Mouse (Mus musculus): ENCODE data around the gene Gpa33. TPM values are rescaled to one million over a fixed set of nuclear protein-coding genes. Genes with fewer than 3 reads are reported as not detected.
"Not testable (repeated sequence)": the region's sequence is repeated elsewhere in the genome, so short reads cannot be mapped to it uniquely, and the experiment has no call there.

The Gpa33 gene
- total RNA-seq, 1 experiment from 2014 or later: not detected

DNA sequence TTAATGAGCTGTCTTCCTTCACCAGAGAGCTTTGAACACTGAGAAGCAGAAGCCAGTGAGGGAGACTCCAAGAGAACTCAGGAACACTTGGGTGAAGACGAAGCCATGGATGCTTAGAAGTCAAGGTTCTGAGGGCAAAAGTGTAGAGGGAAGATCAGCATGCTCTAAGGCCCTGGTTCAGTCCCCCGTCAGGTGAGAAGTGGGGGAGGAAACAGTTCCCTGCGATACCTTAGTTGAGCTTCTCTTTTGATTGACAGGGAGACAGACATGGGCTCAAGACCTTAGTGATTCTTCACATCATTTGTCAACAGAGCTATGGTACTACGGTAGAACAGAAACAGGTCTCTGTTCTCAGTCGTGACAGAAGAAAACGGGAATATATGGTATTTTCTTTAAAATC lies 3.7 kb upstream of the Gpa33 start:
- no peak for ATAC-seq (replicated peaks in 1 of 2; ENCODE audit: insufficient read depth in 1 of 2, low FRiP score in 2 of 2, low TSS enrichment in 1 of 2, low read depth in 1 of 2, poor library complexity in 2 of 2, severe bottlenecking in 2 of 2)

GRCm38 (mm10) chr1:166126795-166127194 lies 3.2 kb upstream of the Gpa33 start:
- no peak for ATAC-seq (replicated peaks in 1 of 2; ENCODE audit: insufficient read depth in 1 of 2, low FRiP score in 2 of 2, low TSS enrichment in 1 of 2, low read depth in 1 of 2, poor library complexity in 2 of 2, severe bottlenecking in 2 of 2)

DNA sequence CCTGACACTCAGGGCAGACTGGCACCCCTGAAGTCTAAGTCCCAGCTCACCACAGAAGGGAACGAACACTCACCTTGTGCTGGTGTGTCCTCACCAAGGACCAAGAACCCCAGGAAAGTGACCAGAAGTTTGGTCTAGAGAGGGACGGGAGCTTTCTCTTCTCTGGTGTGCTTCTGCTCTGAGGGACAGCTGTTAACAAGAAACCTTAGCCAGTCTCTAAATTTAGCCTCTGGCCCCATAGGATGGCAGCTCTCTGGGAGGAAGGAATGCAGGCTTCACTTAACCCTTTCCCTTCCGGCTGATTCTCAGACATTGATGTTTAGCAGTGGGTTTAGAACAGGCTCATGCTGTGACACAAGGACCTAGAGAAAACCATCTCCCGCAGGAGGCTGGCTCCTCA lies 2.3 kb upstream of the Gpa33 start, which contains the start of gene Dusp27:
Gene Dusp27, minus strand, starts transcription at position 204 of the 400 bp plus-strand sequence.
- no peak for ATAC-seq (replicated peaks in 1 of 2; ENCODE audit: insufficient read depth in 1 of 2, low FRiP score in 2 of 2, low TSS enrichment in 1 of 2, low read depth in 1 of 2, poor library complexity in 2 of 2, severe bottlenecking in 2 of 2)

- no peak for ATAC-seq (replicated peaks in 1 of 2; ENCODE audit: insufficient read depth in 1 of 2, low FRiP score in 2 of 2, low TSS enrichment in 1 of 2, low read depth in 1 of 2, poor library complexity in 2 of 2, severe bottlenecking in 2 of 2)
Observed at GRCm38 (mm10) chr1:166128551-166128950, 1.5 kb upstream of the Gpa33 start.

DNA sequence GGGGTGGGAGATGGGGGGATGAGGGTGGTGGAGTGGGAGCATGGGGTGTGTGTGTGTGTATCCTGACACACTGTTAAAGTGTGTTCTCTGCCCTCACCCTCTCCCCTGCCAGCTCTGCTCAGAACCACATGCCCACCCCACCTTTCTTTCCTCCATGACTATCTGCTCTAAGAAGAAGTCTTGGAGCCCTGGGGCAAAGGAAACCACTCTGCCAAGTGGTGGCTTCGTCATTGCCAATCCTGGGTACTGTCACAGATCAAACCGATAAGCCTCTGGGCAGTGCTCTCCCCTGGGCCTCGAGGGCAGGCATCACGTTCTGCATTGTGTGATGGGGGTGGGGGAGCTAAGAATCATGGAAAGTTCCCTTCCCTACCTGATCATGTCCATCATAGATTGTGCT lies 2.3 kb downstream of the Gpa33 start:
- ATAC-seq (replicated peaks in 1 of 2; ENCODE audit: insufficient read depth in 1 of 2, low FRiP score in 2 of 2, low TSS enrichment in 1 of 2, low read depth in 1 of 2, poor library complexity in 2 of 2, severe bottlenecking in 2 of 2): peak; percentile 67 to 80

- no peak for ATAC-seq (replicated peaks in 1 of 2; ENCODE audit: insufficient read depth in 1 of 2, low FRiP score in 2 of 2, low TSS enrichment in 1 of 2, low read depth in 1 of 2, poor library complexity in 2 of 2, severe bottlenecking in 2 of 2)
Observed at GRCm38 (mm10) chr1:166135091-166135740, 5.2 kb downstream of the Gpa33 start.

- peak; percentile 43 to 44; a peak in 3 of 4 replicates for ATAC-seq (replicated peaks in 1 of 2; ENCODE audit: insufficient read depth in 1 of 2, low FRiP score in 2 of 2, low TSS enrichment in 1 of 2, low read depth in 1 of 2, poor library complexity in 2 of 2, severe bottlenecking in 2 of 2)
Observed at GRCm38 (mm10) chr1:166137244-166137938, 7.4 kb downstream of the Gpa33 start.

GRCm38 (mm10) chr1:166138136-166138535 lies 8.1 kb downstream of the Gpa33 start:
- ATAC-seq (replicated peaks in 1 of 2; ENCODE audit: insufficient read depth in 1 of 2, low FRiP score in 2 of 2, low TSS enrichment in 1 of 2, low read depth in 1 of 2, poor library complexity in 2 of 2, severe bottlenecking in 2 of 2): peak; percentile 47 to 70; a peak in 3 of 4 replicates

- no peak for ATAC-seq (replicated peaks in 1 of 2; ENCODE audit: insufficient read depth in 1 of 2, low FRiP score in 2 of 2, low TSS enrichment in 1 of 2, low read depth in 1 of 2, poor library complexity in 2 of 2, severe bottlenecking in 2 of 2)
Observed at GRCm38 (mm10) chr1:166139113-166139512, 9.1 kb downstream of the Gpa33 start.

GRCm38 (mm10) chr1:166139620-166140184 lies 9.7 kb downstream of the Gpa33 start:
- ATAC-seq (replicated peaks in 1 of 2; ENCODE audit: insufficient read depth in 1 of 2, low FRiP score in 2 of 2, low TSS enrichment in 1 of 2, low read depth in 1 of 2, poor library complexity in 2 of 2, severe bottlenecking in 2 of 2): no peak

DNA sequence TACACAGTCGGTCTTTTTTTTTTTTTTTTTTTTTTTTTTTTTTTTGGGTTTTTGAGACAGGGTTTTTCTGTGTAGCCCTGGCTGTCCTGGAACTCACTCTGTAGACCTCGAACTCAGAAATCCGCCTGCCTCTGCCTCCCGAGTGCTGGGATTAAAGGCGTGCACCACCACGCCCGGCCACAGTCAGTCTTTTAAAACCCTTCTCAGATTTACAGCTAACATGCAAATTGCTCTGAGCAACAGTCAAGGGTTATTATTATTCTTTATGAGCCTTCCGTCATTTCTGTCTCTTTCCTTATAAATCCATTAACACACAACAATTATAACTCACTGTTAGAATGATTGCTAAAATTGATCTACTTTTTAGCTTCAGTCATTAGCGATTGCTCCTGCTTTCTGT lies 11.8 kb downstream of the Gpa33 start:
- not testable (repeated sequence) for ATAC-seq (replicated peaks in 1 of 2; ENCODE audit: insufficient read depth in 1 of 2, low FRiP score in 2 of 2, low TSS enrichment in 1 of 2, low read depth in 1 of 2, poor library complexity in 2 of 2, severe bottlenecking in 2 of 2)

DNA sequence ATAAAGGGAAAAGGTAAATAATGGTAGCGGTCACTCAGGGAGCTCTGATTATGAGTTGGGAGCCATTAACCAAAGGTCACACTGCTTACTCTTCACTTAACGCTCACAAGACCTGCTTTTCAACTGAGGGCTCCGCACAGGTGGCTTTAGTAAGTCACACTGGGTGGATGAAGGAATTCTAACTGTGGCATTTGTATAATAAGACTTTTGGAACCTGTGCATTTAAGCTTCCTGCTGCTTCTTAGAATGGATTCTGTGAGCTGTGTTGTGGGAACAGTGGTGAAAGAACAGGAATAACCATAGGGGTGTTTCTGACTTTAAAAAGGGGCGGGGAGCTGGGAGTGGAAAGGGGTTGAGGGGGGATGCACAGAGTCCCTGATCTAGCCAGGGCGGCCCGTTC lies 12.3 kb downstream of the Gpa33 start:
- ATAC-seq (replicated peaks in 1 of 2; ENCODE audit: insufficient read depth in 1 of 2, low FRiP score in 2 of 2, low TSS enrichment in 1 of 2, low read depth in 1 of 2, poor library complexity in 2 of 2, severe bottlenecking in 2 of 2): no peak

DNA sequence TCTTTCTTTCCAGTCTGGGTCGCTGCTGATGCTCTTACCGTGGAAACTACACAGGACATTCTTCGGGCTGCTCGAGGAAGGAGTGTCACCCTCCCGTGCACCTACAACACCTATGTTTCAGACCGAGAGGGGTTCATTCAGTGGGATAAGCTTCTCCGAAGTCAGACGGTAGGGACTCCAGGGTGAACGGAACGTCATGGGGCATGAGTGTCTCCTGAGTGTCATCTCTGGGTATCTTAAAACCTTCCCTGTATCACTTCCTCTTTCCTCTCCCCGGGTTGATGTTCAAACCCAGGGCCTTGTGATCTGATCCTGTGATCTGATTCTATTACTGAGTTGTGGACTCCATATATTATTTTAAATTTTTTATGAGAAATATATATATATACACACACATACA lies 16.6 kb downstream of the Gpa33 start:
- no peak for ATAC-seq (replicated peaks in 1 of 2; ENCODE audit: insufficient read depth in 1 of 2, low FRiP score in 2 of 2, low TSS enrichment in 1 of 2, low read depth in 1 of 2, poor library complexity in 2 of 2, severe bottlenecking in 2 of 2)

DNA sequence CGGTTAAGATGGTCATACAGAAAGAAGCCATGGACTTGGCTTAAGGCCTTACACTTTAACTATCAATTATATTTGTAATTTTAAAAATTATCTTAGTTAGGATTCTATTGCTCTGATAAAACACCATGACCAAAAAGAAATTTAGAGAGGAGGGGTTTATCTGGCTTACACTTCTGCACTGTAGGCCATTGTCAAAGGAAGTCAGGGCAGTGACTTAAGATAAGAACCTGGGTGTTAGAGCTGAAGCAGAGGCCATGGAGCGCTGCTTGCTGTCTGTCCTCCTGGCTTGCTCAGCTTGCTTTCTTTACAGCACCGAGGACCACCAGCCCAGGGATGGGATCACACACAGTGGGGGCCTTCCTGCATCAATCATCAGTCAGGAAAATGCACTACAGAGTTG lies 17.6 kb downstream of the Gpa33 start:
- ATAC-seq (replicated peaks in 1 of 2; ENCODE audit: insufficient read depth in 1 of 2, low FRiP score in 2 of 2, low TSS enrichment in 1 of 2, low read depth in 1 of 2, poor library complexity in 2 of 2, severe bottlenecking in 2 of 2): no peak

- no peak for ATAC-seq (replicated peaks in 1 of 2; ENCODE audit: insufficient read depth in 1 of 2, low FRiP score in 2 of 2, low TSS enrichment in 1 of 2, low read depth in 1 of 2, poor library complexity in 2 of 2, severe bottlenecking in 2 of 2)
Observed at GRCm38 (mm10) chr1:166149441-166149840, 19.4 kb downstream of the Gpa33 start.

- ATAC-seq (replicated peaks in 1 of 2; ENCODE audit: insufficient read depth in 1 of 2, low FRiP score in 2 of 2, low TSS enrichment in 1 of 2, low read depth in 1 of 2, poor library complexity in 2 of 2, severe bottlenecking in 2 of 2): no peak
Observed at GRCm38 (mm10) chr1:166150035-166150434, 20.0 kb downstream of the Gpa33 start.

- no peak for ATAC-seq (replicated peaks in 1 of 2; ENCODE audit: insufficient read depth in 1 of 2, low FRiP score in 2 of 2, low TSS enrichment in 1 of 2, low read depth in 1 of 2, poor library complexity in 2 of 2, severe bottlenecking in 2 of 2)
Observed at GRCm38 (mm10) chr1:166151341-166151740, 21.3 kb downstream of the Gpa33 start.

DNA sequence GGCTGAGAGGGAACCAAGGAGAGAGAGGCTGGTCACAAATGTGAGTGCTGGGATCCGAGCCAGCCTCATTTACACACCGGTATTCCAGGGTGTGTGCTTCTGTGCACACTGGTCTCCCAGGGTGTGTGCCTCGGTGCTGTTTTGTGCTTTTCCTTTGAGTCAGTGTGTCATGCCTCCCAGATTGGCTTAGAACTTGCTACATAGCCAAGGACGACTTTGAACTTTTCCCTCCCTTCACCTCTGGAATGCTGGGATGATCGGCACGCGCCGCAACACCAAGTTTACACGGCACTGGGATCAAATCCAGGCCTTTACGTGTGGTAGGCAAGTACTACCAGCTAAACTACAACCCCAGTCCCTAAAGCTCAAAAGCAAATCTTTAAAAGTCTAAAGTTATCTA lies 22.0 kb downstream of the Gpa33 start:
- no peak for ATAC-seq (replicated peaks in 1 of 2; ENCODE audit: insufficient read depth in 1 of 2, low FRiP score in 2 of 2, low TSS enrichment in 1 of 2, low read depth in 1 of 2, poor library complexity in 2 of 2, severe bottlenecking in 2 of 2)

All from hematopoietic stem cell, adult 5-6 weeks (primary cell).